Mouse (Mus musculus) ES-Bruce4 (cell line): ENCODE measurements around the gene Zfp940.

Experiments used
- CTCF ChIP-seq: IDR thresholded peaks from one replicate; pipeline ENCODE4 v1.8.1; 2011; ENCODE audit warnings: low read depth, low read length
- EP300 ChIP-seq: IDR thresholded peaks from 2 replicates; pipeline ENCODE4 v1.6.1; 2011; ENCODE audit warnings: low read depth, low read length; ENCODE audit not compliant: insufficient read depth
- POLR2A ChIP-seq: IDR thresholded peaks from one replicate; pipeline ENCODE4 v1.8.1; 2011; ENCODE audit warnings: low read length; ENCODE audit not compliant: insufficient read depth

- TF ChIP-seq POLR2A = peak; percentile 61
- TF ChIP-seq CTCF = no peak
- TF ChIP-seq EP300 = no peak
Measured at GRCm38 (mm10) chr7:29815910-29816429, 37.5 kb downstream of the Zfp940 start, which contains the start of gene Zfp790.
